Mouse (Mus musculus) kidney, adult 10 weeks (tissue): ENCODE measurements around the gene H2-T3. TPM values are rescaled to one million over a fixed set of nuclear protein-coding genes. Genes with fewer than 3 reads are reported as not detected.

Experiments used
- polyA plus RNA-seq: library from polyadenylated mRNA; stranded (reverse); fragments of 350-450 nt; fragmentation: Illumina TruSeq; extraction: RNeasy Lipid Tissue Mini Kit (QIAGEN cat#74804); gene quantifications from one replicate; pipeline ENCODE4 v1.2.3, GENCODE M21; 2014; ENCODE audit warnings: low read depth, low replicate concordance

Gene H2-T3
- not detected for polyA plus RNA-seq

DNA sequence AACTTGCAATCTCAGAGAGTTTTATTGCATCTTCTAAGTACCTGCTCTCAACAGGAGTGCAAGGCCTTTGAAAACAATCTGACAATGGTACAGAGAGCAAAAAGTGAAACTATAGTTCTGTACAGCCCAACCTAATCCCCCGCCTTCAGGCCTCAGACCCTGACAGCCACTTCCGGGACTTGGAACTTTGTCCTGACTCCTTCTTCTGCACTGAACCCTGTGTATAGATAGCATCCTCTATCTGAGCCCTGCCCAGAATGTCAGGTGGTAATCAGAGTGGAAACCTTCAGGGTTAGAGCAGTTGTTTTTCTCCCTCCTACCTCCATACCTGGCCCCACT, at the start of gene H2-T3:
Gene H2-T3 (minus strand): TSS at position 119 of the 339 bp plus-strand sequence.

DNA sequence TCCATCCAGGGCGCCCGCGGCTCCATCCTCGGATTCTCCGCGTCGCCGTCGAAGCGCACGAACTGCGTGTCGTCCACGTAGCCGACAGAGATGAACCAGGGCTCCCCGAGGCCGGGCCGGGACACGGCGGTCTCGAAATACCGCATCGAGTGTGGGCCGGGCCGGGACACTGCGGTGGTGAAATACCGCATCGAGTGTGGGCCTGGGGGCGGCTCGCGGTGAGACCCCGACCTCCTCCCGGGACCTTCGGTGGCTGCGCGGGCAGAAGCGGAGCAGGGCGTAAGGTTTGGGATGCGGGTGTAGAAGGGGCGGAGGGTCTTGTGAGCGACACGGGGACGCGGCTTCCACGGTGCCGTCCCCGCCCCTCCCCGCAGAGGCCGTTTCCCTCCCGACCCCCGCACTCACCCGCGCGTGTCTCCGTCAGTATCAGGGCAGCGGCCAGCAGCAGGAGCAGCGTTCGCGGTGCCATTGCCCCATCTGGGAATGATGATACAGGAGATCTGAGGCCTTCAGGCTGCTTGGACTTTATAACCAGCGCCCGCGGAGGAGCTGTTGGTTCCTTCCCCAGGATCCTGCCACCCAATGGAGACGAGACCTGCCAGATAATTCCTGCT, 21.9 kb downstream of the H2-T3 start, which contains the start of gene Gm8909:
Gene Gm8909 (minus strand): TSS at position 499 of the 614 bp plus-strand sequence.

Other genes with a start within 250 kb of the H2-T3 start
- gene Abcf1, start 220.5 kb downstream of the H2-T3 start, polyA plus RNA-seq, result 35.2 TPM
- 1.0 TPM for gene Gnl1, start 210.4 kb downstream of the H2-T3 start, polyA plus RNA-seq
- 1.6 TPM for gene Prr3, start 210.1 kb downstream of the H2-T3 start, polyA plus RNA-seq
- 4.6 TPM for gene H2-T24, start 169.7 kb downstream of the H2-T3 start, polyA plus RNA-seq
- 6.1 TPM for gene H2-T23, start 157.4 kb downstream of the H2-T3 start, polyA plus RNA-seq
- 17.7 TPM for gene H2-T22, start 147.5 kb downstream of the H2-T3 start, polyA plus RNA-seq
- not detected for gene Gm6034, start 147.3 kb downstream of the H2-T3 start, polyA plus RNA-seq
- 0.89 TPM for gene Gm11127, start 131.9 kb downstream of the H2-T3 start, polyA plus RNA-seq
- not detected for gene Gm19684, start 68.6 kb downstream of the H2-T3 start, polyA plus RNA-seq
- not detected for gene Gm7030, start 60.9 kb downstream of the H2-T3 start, polyA plus RNA-seq
- gene Gm8909, start 21.8 kb downstream of the H2-T3 start, polyA plus RNA-seq, result not detected
- gene Rpp21, start 67.8 kb upstream of the H2-T3 start, polyA plus RNA-seq, result 3.7 TPM
- 10.6 TPM for gene Trim39, start 82.0 kb upstream of the H2-T3 start, polyA plus RNA-seq
- not detected for gene H2-M10.2, start 96.2 kb upstream of the H2-T3 start, polyA plus RNA-seq
- not detected for gene H2-M10.1, start 135.9 kb upstream of the H2-T3 start, polyA plus RNA-seq
- gene H2-M10.3, start 178.1 kb upstream of the H2-T3 start, polyA plus RNA-seq, result not detected